Mouse (Mus musculus): ENCODE measurements around the gene Sbds. TPM values are rescaled to one million over a fixed set of nuclear protein-coding genes. Genes with fewer than 3 reads are reported as not detected.
"Not testable (repeated sequence)": the region's sequence is repeated elsewhere in the genome, so short reads cannot be mapped to it uniquely, and the experiment has no call there.

Sbds gene
- polyA plus RNA-seq, 1 experiment from 2014 or later, result 61.3 TPM

GRCm38 (mm10) chr5:130267316-130267715 is 12.0 kb upstream of the Sbds start:
- DNase-seq (ENCODE audit: low spot score) (no peak), ATAC-seq (ENCODE audit: insufficient number of reproducible peaks, low FRiP score, low TSS enrichment, low read depth) (no peak)
- no peak overlapping the region for H3K4me3 ChIP-seq (ENCODE audit: low read depth, low read length)
- no peak overlapping the region for H3K27ac ChIP-seq (replicated peaks; ENCODE audit: low read depth, low read length)
- H3K36me3 ChIP-seq (ENCODE audit: control insufficient read depth, insufficient read depth, low read length), result peaks cover 11% of the 10 kb centered on the region; the same call in 1 of the 2 replicates
- H3K4me2 ChIP-seq (ENCODE audit: low read depth, severe bottlenecking), result no peak overlapping the region
- 100% methylated on average over 1 of the region's 1 CpGs for WGBS
- H3K9me3 ChIP-seq (ENCODE audit: control insufficient read depth, low read length), result no peaks in the 10 kb centered on the region
- no peaks in the 10 kb centered on the region for H3K4me1 ChIP-seq (ENCODE audit: control insufficient read depth, insufficient read depth, low read length)
- no peaks in the 10 kb centered on the region for H3K27me3 ChIP-seq (ENCODE audit: control insufficient read depth, insufficient read depth, low read length)
- H3K9ac ChIP-seq (ENCODE audit: low read length), result no peak overlapping the region

DNA sequence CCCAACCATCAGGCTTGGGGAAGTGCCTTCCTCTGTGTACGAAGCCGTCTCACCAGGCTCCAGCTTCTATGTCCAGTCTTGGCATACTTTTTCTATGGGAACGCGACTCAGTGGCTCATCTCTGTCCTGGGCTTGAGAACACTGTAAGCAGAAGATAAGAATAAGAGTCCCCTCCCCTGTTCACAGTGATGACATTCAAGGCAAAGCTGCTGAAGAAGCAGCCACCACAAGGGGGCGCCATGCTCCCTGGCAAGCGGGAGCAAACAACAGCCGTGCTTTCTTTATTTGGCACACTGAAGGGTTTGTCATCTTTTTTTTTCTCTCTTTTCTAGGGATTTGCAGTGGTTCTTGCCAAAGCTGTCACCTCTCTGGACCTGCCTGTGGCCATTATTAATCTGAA is 11.3 kb upstream of the Sbds start:
- ATAC-seq (ENCODE audit: insufficient number of reproducible peaks, low FRiP score, low TSS enrichment, low read depth) (no peak), DNase-seq (ENCODE audit: low spot score) (peak; percentile 53)
- Histone ChIP-seq H3K4me1 (ENCODE audit: control insufficient read depth, insufficient read depth, low read length) (no peaks in the 10 kb centered on the region), H3K9ac (ENCODE audit: low read length) (no peak overlapping the region), H3K36me3 (ENCODE audit: control insufficient read depth, insufficient read depth, low read length) (peaks cover 11% of the 10 kb centered on the region; the same call in 1 of the 2 replicates), H3K9me3 (ENCODE audit: control insufficient read depth, low read length) (no peaks in the 10 kb centered on the region), H3K4me2 (ENCODE audit: low read depth, severe bottlenecking) (no peak overlapping the region), H3K27me3 (ENCODE audit: control insufficient read depth, insufficient read depth, low read length) (no peaks in the 10 kb centered on the region), H3K27ac (replicated peaks; ENCODE audit: low read depth, low read length) (no peak overlapping the region), H3K4me3 (ENCODE audit: low read depth, low read length) (no peak overlapping the region)
- 89% methylated on average over 7 of the region's 7 CpGs for WGBS

GRCm38 (mm10) chr5:130264433-130265005 is 9.2 kb upstream of the Sbds start:
- DNase-seq (ENCODE audit: low spot score), result no peak
- Histone ChIP-seq H3K27me3 (ENCODE audit: control insufficient read depth, insufficient read depth, low read length) (no peaks in the 10 kb centered on the region), H3K4me3 (ENCODE audit: low read depth, low read length) (no peak overlapping the region), H3K4me2 (ENCODE audit: low read depth, severe bottlenecking) (no peak overlapping the region), H3K9me3 (ENCODE audit: control insufficient read depth, low read length) (no peaks in the 10 kb centered on the region), H3K9ac (ENCODE audit: low read length) (no peak overlapping the region), H3K27ac (replicated peaks; ENCODE audit: low read depth, low read length) (no peak overlapping the region), H3K4me1 (ENCODE audit: control insufficient read depth, insufficient read depth, low read length) (no peaks in the 10 kb centered on the region), H3K36me3 (ENCODE audit: control insufficient read depth, insufficient read depth, low read length) (peaks cover 11% of the 10 kb centered on the region; the same call in 1 of the 2 replicates)
- WGBS, result 92% methylated on average over 6 of the region's 6 CpGs
- ATAC-seq (ENCODE audit: insufficient number of reproducible peaks, low FRiP score, low TSS enrichment, low read depth), result no peak

GRCm38 (mm10) chr5:130263454-130263853 is 8.1 kb upstream of the Sbds start:
- H3K9ac ChIP-seq (ENCODE audit: low read length), result no peak overlapping the region
- no peak overlapping the region for H3K27ac ChIP-seq (replicated peaks; ENCODE audit: low read depth, low read length)
- no peak overlapping the region for H3K4me2 ChIP-seq (ENCODE audit: low read depth, severe bottlenecking)
- no peak overlapping the region for H3K4me3 ChIP-seq (ENCODE audit: low read depth, low read length)
- ATAC-seq (ENCODE audit: insufficient number of reproducible peaks, low FRiP score, low TSS enrichment, low read depth) (no peak), DNase-seq (ENCODE audit: low spot score) (no peak)
- peaks cover 11% of the 10 kb centered on the region; the same call in 1 of the 2 replicates for H3K36me3 ChIP-seq (ENCODE audit: control insufficient read depth, insufficient read depth, low read length)
- no peaks in the 10 kb centered on the region for H3K9me3 ChIP-seq (ENCODE audit: control insufficient read depth, low read length)
- WGBS, result 83% methylated on average over 11 of the region's 11 CpGs
- H3K4me1 ChIP-seq (ENCODE audit: control insufficient read depth, insufficient read depth, low read length), result no peaks in the 10 kb centered on the region
- H3K27me3 ChIP-seq (ENCODE audit: control insufficient read depth, insufficient read depth, low read length), result no peaks in the 10 kb centered on the region

GRCm38 (mm10) chr5:130257303-130257702 is 2.0 kb upstream of the Sbds start:
- Histone ChIP-seq H3K4me1 (ENCODE audit: control insufficient read depth, insufficient read depth, low read length) (no peaks in the 10 kb centered on the region), H3K4me2 (ENCODE audit: low read depth, severe bottlenecking) (peak overlapping the region; percentile 72), H3K9me3 (ENCODE audit: control insufficient read depth, low read length) (no peaks in the 10 kb centered on the region), H3K9ac (ENCODE audit: low read length) (peak overlapping the region; percentile 55), H3K27me3 (ENCODE audit: control insufficient read depth, insufficient read depth, low read length) (no peaks in the 10 kb centered on the region), H3K4me3 (ENCODE audit: low read depth, low read length) (peak overlapping the region; percentile 46), H3K36me3 (ENCODE audit: control insufficient read depth, insufficient read depth, low read length) (no peaks in the 10 kb centered on the region), H3K27ac (replicated peaks; ENCODE audit: low read depth, low read length) (peak overlapping the region; percentile 15; the same call in 1 of the 2 replicates)
- DNase-seq (ENCODE audit: low spot score), result peak; percentile 25
- 11% methylated on average over 8 of the region's 8 CpGs for WGBS
- ATAC-seq (ENCODE audit: insufficient number of reproducible peaks, low FRiP score, low TSS enrichment, low read depth), result no peak

- Histone ChIP-seq H3K9ac (ENCODE audit: low read length) (peak overlapping the region; percentile 55), H3K27ac (replicated peaks; ENCODE audit: low read depth, low read length) (peak overlapping the region; percentile 15; the same call in 1 of the 2 replicates), H3K36me3 (ENCODE audit: control insufficient read depth, insufficient read depth, low read length) (peaks cover 2% of the 10 kb centered on the region; the same call in 1 of the 2 replicates), H3K9me3 (ENCODE audit: control insufficient read depth, low read length) (no peaks in the 10 kb centered on the region), H3K4me3 (ENCODE audit: low read depth, low read length) (peak overlapping the region; percentile 46), H3K4me1 (ENCODE audit: control insufficient read depth, insufficient read depth, low read length) (no peaks in the 10 kb centered on the region), H3K27me3 (ENCODE audit: control insufficient read depth, insufficient read depth, low read length) (no peaks in the 10 kb centered on the region), H3K4me2 (ENCODE audit: low read depth, severe bottlenecking) (peak overlapping the region; percentile 72)
- under 1% methylated on average over 25 of the region's 25 CpGs for WGBS
- DNase-seq (ENCODE audit: low spot score), result peak; percentile 91
- peak; percentile 95 for ATAC-seq (ENCODE audit: insufficient number of reproducible peaks, low FRiP score, low TSS enrichment, low read depth)
These were observed 1.4 kb upstream of the Sbds start for GRCm38 (mm10) chr5:130256678-130257271.

DNA sequence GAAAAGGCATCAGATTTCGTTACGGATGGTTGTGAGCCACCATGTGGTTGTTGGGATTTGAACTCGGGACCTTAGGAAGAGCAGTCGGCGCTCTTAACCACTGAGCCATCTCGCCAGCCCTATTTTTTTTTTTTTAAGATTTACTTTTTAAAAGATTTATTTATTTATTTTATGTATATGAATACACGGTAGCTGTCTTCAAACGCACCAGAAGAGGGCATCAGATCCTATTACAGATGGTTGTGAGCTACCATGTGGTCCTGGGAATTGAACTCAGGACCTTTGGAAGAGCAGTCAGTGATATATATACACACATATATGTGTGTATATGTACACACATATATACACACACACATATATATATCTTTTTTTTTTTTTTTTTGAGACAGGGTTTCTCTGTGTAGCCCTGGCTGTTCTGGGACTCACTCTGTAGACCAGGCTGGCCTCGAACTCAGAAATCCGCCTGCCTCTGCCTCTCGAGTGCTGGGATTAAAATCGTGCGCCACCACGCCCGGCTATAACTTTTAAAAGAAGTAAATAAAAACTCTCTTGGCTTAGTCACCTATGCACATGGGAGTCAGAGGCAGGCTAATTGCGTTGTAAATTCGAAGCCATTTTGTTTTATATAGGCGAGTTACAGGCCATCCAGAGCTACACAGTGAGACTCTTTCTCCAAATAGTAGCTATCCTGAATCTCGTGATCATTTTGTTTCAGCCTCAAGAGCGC is 632 bp upstream of the Sbds start:
- H3K9ac ChIP-seq (ENCODE audit: low read length), result 0 out of 2 replicates have a peak overlapping the region, but pooled peaks have one; percentile 17
- not testable (repeated sequence) for H3K36me3 ChIP-seq (ENCODE audit: control insufficient read depth, insufficient read depth, low read length); H3K9me3 ChIP-seq (ENCODE audit: control insufficient read depth, low read length); H3K4me1 ChIP-seq (ENCODE audit: control insufficient read depth, insufficient read depth, low read length); H3K27me3 ChIP-seq (ENCODE audit: control insufficient read depth, insufficient read depth, low read length); ATAC-seq (ENCODE audit: insufficient number of reproducible peaks, low FRiP score, low TSS enrichment, low read depth); DNase-seq (ENCODE audit: low spot score)
- 0 out of 2 replicates have a peak overlapping the region, but pooled peaks have one; percentile 15 for H3K27ac ChIP-seq (replicated peaks; ENCODE audit: low read depth, low read length)
- H3K4me3 ChIP-seq (ENCODE audit: low read depth, low read length), result peak overlapping the region; percentile 60
- H3K4me2 ChIP-seq (ENCODE audit: low read depth, severe bottlenecking), result peak overlapping the region; percentile 63
- WGBS, result 29% methylated on average over 20 of the region's 20 CpGs

GRCm38 (mm10) chr5:130254164-130255016 is 940 bp downstream of the Sbds start:
- peak overlapping the region; percentile 60 for H3K4me3 ChIP-seq (ENCODE audit: low read depth, low read length)
- no peaks in the 10 kb centered on the region for H3K4me1 ChIP-seq (ENCODE audit: control insufficient read depth, insufficient read depth, low read length)
- WGBS, result 18% methylated on average over 19 of the region's 19 CpGs
- DNase-seq (ENCODE audit: low spot score) (no peak), ATAC-seq (ENCODE audit: insufficient number of reproducible peaks, low FRiP score, low TSS enrichment, low read depth) (no peak)
- peak overlapping the region; percentile 75 for H3K9ac ChIP-seq (ENCODE audit: low read length)
- H3K36me3 ChIP-seq (ENCODE audit: control insufficient read depth, insufficient read depth, low read length), result peaks cover 12% of the 10 kb centered on the region; the same call in 1 of the 2 replicates
- no peaks in the 10 kb centered on the region for H3K27me3 ChIP-seq (ENCODE audit: control insufficient read depth, insufficient read depth, low read length)
- H3K4me2 ChIP-seq (ENCODE audit: low read depth, severe bottlenecking), result peak overlapping the region; percentile 59
- 0 out of 2 replicates have a peak overlapping the region, but pooled peaks have one; percentile 22 for H3K27ac ChIP-seq (replicated peaks; ENCODE audit: low read depth, low read length)
- H3K9me3 ChIP-seq (ENCODE audit: control insufficient read depth, low read length), result no peaks in the 10 kb centered on the region
